Mouse (Mus musculus): ENCODE data around the gene Rgl3. TPM values are rescaled to one million over a fixed set of nuclear protein-coding genes. Genes with fewer than 3 reads are reported as not detected.

The Rgl3 gene
- polyA plus RNA-seq, 1 experiment from 2014 or later: 1.8 TPM

- Histone ChIP-seq H3K36me3 (no peaks in the 10 kb centered on the region), H3K4me2 (no peak overlapping the region), H3K4me3 (no peak overlapping the region), H3K4me1 (replicated peaks) (no peaks in the 10 kb centered on the region), H3K27ac (no peak overlapping the region), H3K9me3 (replicated peaks) (no peaks in the 10 kb centered on the region), H3K27me3 (peaks cover 33% of the 10 kb centered on the region), H3K9ac (no peak overlapping the region)
- no peak for ATAC-seq (replicated peaks; ENCODE audit: insufficient number of reproducible peaks, insufficient read depth, low FRiP score, low read depth)
- WGBS: 31% methylated on average over 2 of the region's 2 CpGs
Measured at GRCm38 (mm10) chr9:21977972-21978371, 11.3 kb downstream of the Rgl3 start.

- WGBS: 79% methylated on average over 5 of the region's 5 CpGs
- Histone ChIP-seq H3K9me3 (replicated peaks) (no peaks in the 10 kb centered on the region), H3K4me1 (replicated peaks) (no peaks in the 10 kb centered on the region), H3K9ac (no peak overlapping the region), H3K36me3 (no peaks in the 10 kb centered on the region), H3K4me3 (no peak overlapping the region), H3K27ac (no peak overlapping the region), H3K4me2 (no peak overlapping the region), H3K27me3 (peaks cover 29% of the 10 kb centered on the region)
- no peak for ATAC-seq (replicated peaks; ENCODE audit: insufficient number of reproducible peaks, insufficient read depth, low FRiP score, low read depth)
Measured at GRCm38 (mm10) chr9:21977331-21977730, 11.9 kb downstream of the Rgl3 start.

GRCm38 (mm10) chr9:21976626-21977175 lies 12.5 kb downstream of the Rgl3 start:
- Histone ChIP-seq H3K27me3 (peaks cover 24% of the 10 kb centered on the region), H3K4me3 (no peak overlapping the region), H3K4me1 (replicated peaks) (no peaks in the 10 kb centered on the region), H3K36me3 (no peaks in the 10 kb centered on the region), H3K9me3 (replicated peaks) (no peaks in the 10 kb centered on the region), H3K27ac (no peak overlapping the region), H3K4me2 (no peak overlapping the region), H3K9ac (no peak overlapping the region)
- 77% methylated on average over 10 of the region's 10 CpGs for WGBS
- ATAC-seq (replicated peaks; ENCODE audit: insufficient number of reproducible peaks, insufficient read depth, low FRiP score, low read depth): no peak

GRCm38 (mm10) chr9:21969304-21969703 lies 19.9 kb downstream of the Rgl3 start:
- no peak for ATAC-seq (replicated peaks; ENCODE audit: insufficient number of reproducible peaks, insufficient read depth, low FRiP score, low read depth)
- no peak overlapping the region for H3K4me3 ChIP-seq
- WGBS: 83% methylated on average over 4 of the region's 4 CpGs

GRCm38 (mm10) chr9:21968883-21969282 lies 20.4 kb downstream of the Rgl3 start:
- H3K4me3 ChIP-seq: no peak overlapping the region
- no peak overlapping the region for H3K9ac ChIP-seq
- H3K27me3 ChIP-seq: 0 out of 2 replicates have a peak, but pooled peaks cover 3% of the 10 kb centered on the region
- no peaks in the 10 kb centered on the region for H3K36me3 ChIP-seq
- WGBS: 46% methylated on average over 6 of the region's 6 CpGs
- H3K27ac ChIP-seq: no peak overlapping the region
- no peak overlapping the region for H3K4me2 ChIP-seq
- no peaks in the 10 kb centered on the region for H3K9me3 ChIP-seq (replicated peaks)
- no peak for ATAC-seq (replicated peaks; ENCODE audit: insufficient number of reproducible peaks, insufficient read depth, low FRiP score, low read depth)
- H3K4me1 ChIP-seq (replicated peaks): no peaks in the 10 kb centered on the region

More at GRCm38 (mm10) chr9:21969304-21969703, 19.9 kb downstream of the Rgl3 start:
- Histone ChIP-seq H3K36me3 (no peaks in the 10 kb centered on the region), H3K27ac (no peak overlapping the region), H3K27me3 (0 out of 2 replicates have a peak, but pooled peaks cover 3% of the 10 kb centered on the region), H3K4me2 (no peak overlapping the region), H3K4me1 (replicated peaks) (no peaks in the 10 kb centered on the region), H3K9ac (no peak overlapping the region), H3K9me3 (replicated peaks) (no peaks in the 10 kb centered on the region)

GRCm38 (mm10) chr9:21963417-21963816 lies 25.8 kb downstream of the Rgl3 start, which contains the start of gene Epor:
Gene Epor, minus strand, starts transcription at chr9:21963506.
- peak within 1 kb of the TSS; percentile 55 for H3K9ac ChIP-seq
- peak within 1 kb of the TSS; percentile 98 for H3K4me2 ChIP-seq
- peaks cover 32% of the 10 kb centered on the region for H3K27me3 ChIP-seq
- H3K36me3 ChIP-seq: no peaks in the 10 kb centered on the region
- no peaks in the 10 kb centered on the region for H3K9me3 ChIP-seq (replicated peaks)
- 6% methylated on average over 8 of the region's 8 CpGs for WGBS
- H3K27ac ChIP-seq: no peak within 1 kb of the TSS; the same call in 1 of the 2 replicates
- ATAC-seq (replicated peaks; ENCODE audit: insufficient number of reproducible peaks, insufficient read depth, low FRiP score, low read depth): 0 out of 2 replicates have a peak, but pooled peaks have one; percentile 3
- peaks cover 34% of the 10 kb centered on the region for H3K4me1 ChIP-seq (replicated peaks)
- H3K4me3 ChIP-seq: peak within 1 kb of the TSS; percentile 59

- Histone ChIP-seq H3K4me2 (peak overlapping the region; percentile 98), H3K36me3 (no peaks in the 10 kb centered on the region), H3K27ac (no peak overlapping the region), H3K9ac (peak overlapping the region; percentile 55), H3K4me3 (peak overlapping the region; percentile 59), H3K9me3 (replicated peaks) (no peaks in the 10 kb centered on the region), H3K4me1 (replicated peaks) (peaks cover 36% of the 10 kb centered on the region), H3K27me3 (peaks cover 32% of the 10 kb centered on the region)
- 3% methylated on average over 34 of the region's 34 CpGs for WGBS
- ATAC-seq (replicated peaks; ENCODE audit: insufficient number of reproducible peaks, insufficient read depth, low FRiP score, low read depth): peak; percentile 73
Measured at GRCm38 (mm10) chr9:21962416-21963059, 26.7 kb downstream of the Rgl3 start.

GRCm38 (mm10) chr9:21962010-21962409 lies 27.2 kb downstream of the Rgl3 start:
- Histone ChIP-seq H3K36me3 (no peaks in the 10 kb centered on the region), H3K9me3 (replicated peaks) (no peaks in the 10 kb centered on the region), H3K27me3 (peaks cover 32% of the 10 kb centered on the region), H3K4me1 (replicated peaks) (peaks cover 36% of the 10 kb centered on the region), H3K4me3 (peak overlapping the region; percentile 59), H3K9ac (peak overlapping the region; percentile 55), H3K27ac (no peak overlapping the region), H3K4me2 (peak overlapping the region; percentile 98)
- ATAC-seq (replicated peaks; ENCODE audit: insufficient number of reproducible peaks, insufficient read depth, low FRiP score, low read depth): peak; percentile 44; the same call in 1 of the 2 replicates
- WGBS: under 1% methylated on average over 15 of the region's 15 CpGs

GRCm38 (mm10) chr9:21961366-21961980 lies 27.8 kb downstream of the Rgl3 start:
- Histone ChIP-seq H3K27ac (no peak overlapping the region), H3K4me1 (replicated peaks) (peaks cover 39% of the 10 kb centered on the region), H3K9ac (peak overlapping the region; percentile 55; the same call in 1 of the 2 replicates), H3K4me3 (peak overlapping the region; percentile 59), H3K27me3 (peaks cover 32% of the 10 kb centered on the region), H3K9me3 (replicated peaks) (no peaks in the 10 kb centered on the region), H3K36me3 (no peaks in the 10 kb centered on the region), H3K4me2 (peak overlapping the region; percentile 98)
- no peak for ATAC-seq (replicated peaks; ENCODE audit: insufficient number of reproducible peaks, insufficient read depth, low FRiP score, low read depth)
- WGBS: 2% methylated on average over 35 of the region's 35 CpGs

GRCm38 (mm10) chr9:21960558-21961208 lies 28.6 kb downstream of the Rgl3 start:
- 14% methylated on average over 26 of the region's 26 CpGs for WGBS
- peaks cover 32% of the 10 kb centered on the region for H3K27me3 ChIP-seq
- 0 out of 2 replicates have a peak overlapping the region, but pooled peaks have one; percentile 0 for H3K9ac ChIP-seq
- H3K4me1 ChIP-seq (replicated peaks): peaks cover 42% of the 10 kb centered on the region
- H3K36me3 ChIP-seq: no peaks in the 10 kb centered on the region
- peak overlapping the region; percentile 98; the same call in 1 of the 2 replicates for H3K4me2 ChIP-seq
- H3K9me3 ChIP-seq (replicated peaks): no peaks in the 10 kb centered on the region
- no peak for ATAC-seq (replicated peaks; ENCODE audit: insufficient number of reproducible peaks, insufficient read depth, low FRiP score, low read depth)
- peak overlapping the region; percentile 59; the same call in 1 of the 2 replicates for H3K4me3 ChIP-seq
- H3K27ac ChIP-seq: no peak overlapping the region

- 60% methylated on average over 9 of the region's 9 CpGs for WGBS
- no peak overlapping the region for H3K9ac ChIP-seq
- ATAC-seq (replicated peaks; ENCODE audit: insufficient number of reproducible peaks, insufficient read depth, low FRiP score, low read depth): no peak
Measured at GRCm38 (mm10) chr9:21960135-21960534, 29.1 kb downstream of the Rgl3 start.

More at GRCm38 (mm10) chr9:21960135-21960534, 29.1 kb downstream of the Rgl3 start:
- no peak overlapping the region for H3K4me2 ChIP-seq
- no peak overlapping the region for H3K27ac ChIP-seq
- H3K4me1 ChIP-seq (replicated peaks): peaks cover 42% of the 10 kb centered on the region
- peaks cover 32% of the 10 kb centered on the region for H3K27me3 ChIP-seq
- no peak overlapping the region for H3K4me3 ChIP-seq
- H3K36me3 ChIP-seq: no peaks in the 10 kb centered on the region
- H3K9me3 ChIP-seq (replicated peaks): no peaks in the 10 kb centered on the region
